ENCODE assay signal across 15 mouse cellular contexts in the genomic region with DNA sequence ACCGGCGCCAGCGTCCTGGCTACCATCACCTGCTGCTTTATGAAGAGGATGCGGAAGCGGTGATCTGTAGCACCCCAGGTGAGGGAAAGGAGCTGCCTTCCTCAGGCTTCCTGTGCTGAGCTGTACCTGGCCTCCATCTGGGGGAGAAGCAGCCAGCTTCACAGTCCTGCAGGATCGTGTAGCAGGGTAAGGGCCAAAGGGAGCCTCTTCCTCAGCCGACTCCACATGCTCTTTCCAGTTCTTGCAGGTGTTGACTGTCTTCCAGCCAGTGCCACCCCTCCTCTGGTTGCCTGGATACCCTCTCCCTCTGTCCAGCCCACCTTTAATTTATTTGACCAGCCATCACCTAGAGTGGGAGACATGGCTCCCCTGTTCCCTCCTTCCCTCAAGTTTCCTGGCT. TPM values are rescaled to one million over a fixed set of nuclear protein-coding genes. Genes with fewer than 3 reads are reported as not detected.
DNase-seq lines count a peak whose midpoint lies in the region; ATAC-seq lines count a peak whose summit lies in the region.
"Had no signal": no experiment of that assay in that cellular context is flagged by ENCODE, and none has a peak within 500 bp of the region (broad histone marks: within the 10 kb centered on the region; RNA-seq: fewer than 3 reads in every experiment).

No protein-coding gene starts in this region.

- peak overlapping the region; percentile 85 for H3K27ac ChIP-seq in hindbrain, embryonic 12.5 days
- H3K27ac ChIP-seq in neural tube, embryonic 14.5 days (ENCODE audit: low read depth, low read length) = 0 out of 2 replicates have a peak overlapping the region, but pooled peaks have one; percentile 1
- H3K27ac ChIP-seq: heart, embryonic 10.5 days; kidney, postnatal 0 days had no signal

- peak; percentile 45 to 50 for DNase-seq in cerebellum, postnatal 10 days
- DNase-seq in right cerebral cortex, postnatal 14 days = peak; percentile 16
- no peak for DNase-seq in right cerebral cortex, adult 2 months (ENCODE audit: low spot score in 2 of 2)
- no peak for DNase-seq in thymus, postnatal 4 days
- DNase-seq: liver; thymus, postnatal 36 days had no signal

- H3K4me2 ChIP-seq in hindbrain, embryonic 12.5 days (replicated peaks) = no peak overlapping the region
- no peak overlapping the region for H3K4me2 ChIP-seq in neural tube, embryonic 14.5 days (ENCODE audit: low read depth, low read length)

- H3K27me3 ChIP-seq in hindbrain, embryonic 12.5 days = no peaks in the 10 kb centered on the region
- no peaks in the 10 kb centered on the region for H3K27me3 ChIP-seq in neural tube, embryonic 14.5 days (ENCODE audit: control insufficient read depth, insufficient read depth, low read length)

- H3K36me3 ChIP-seq in hindbrain, embryonic 12.5 days = peaks cover 34% of the 10 kb centered on the region
- H3K36me3 ChIP-seq in neural tube, embryonic 14.5 days (ENCODE audit: control insufficient read depth, insufficient read depth, low read length) = no peaks in the 10 kb centered on the region

- ATAC-seq in cerebellum, adult (ENCODE audit: insufficient number of reproducible peaks, low FRiP score, low TSS enrichment) = no peak
- ATAC-seq in hindbrain, embryonic 12.5 days (ENCODE audit: low FRiP score) = no peak
- peak; percentile 4; the same call in 1 of the 2 replicates for ATAC-seq in neural tube, embryonic 14.5 days (ENCODE audit: low read depth)
- ATAC-seq in erythroblast, adult 5-6 weeks (replicated peaks; ENCODE audit: low FRiP score, poor library complexity, severe bottlenecking) = no peak

- H3K9ac ChIP-seq in hindbrain, embryonic 12.5 days = peak overlapping the region; percentile 50; the same call in 1 of the 2 replicates
- H3K9ac ChIP-seq in neural tube, embryonic 14.5 days (replicated peaks; ENCODE audit: low read depth, low read length) = no peak overlapping the region

- H3K4me3 ChIP-seq in hindbrain, embryonic 12.5 days = no peak overlapping the region
- H3K4me3 ChIP-seq in neural tube, embryonic 14.5 days (ENCODE audit: low read depth, low read length) = no peak overlapping the region
- H3K4me3 ChIP-seq: heart, embryonic 10.5 days had no signal

- peaks cover 73% of the 10 kb centered on the region for H3K4me1 ChIP-seq in hindbrain, embryonic 12.5 days
- peaks cover 6% of the 10 kb centered on the region; the same call in 1 of the 2 replicates for H3K4me1 ChIP-seq in neural tube, embryonic 14.5 days (ENCODE audit: control insufficient read depth, insufficient read depth, low read length)

- 81% methylated on average over 7 of the region's 7 CpGs for WGBS in hindbrain, embryonic 12.5 days
- 61% methylated on average over 7 of the region's 7 CpGs for WGBS in neural tube, embryonic 14.5 days

- no peaks in the 10 kb centered on the region for H3K9me3 ChIP-seq in hindbrain, embryonic 12.5 days (replicated peaks)
- H3K9me3 ChIP-seq in neural tube, embryonic 14.5 days (ENCODE audit: control insufficient read depth, low read length) = no peaks in the 10 kb centered on the region
- H3K9me3 ChIP-seq: heart, embryonic 10.5 days had no signal

RNA-seq across cellular contexts. Expression of a gene that starts 9.8 kb away (rescaled TPM):
- polyA plus RNA-seq in hindbrain, embryonic 12.5 days (2016; fragmentation: Nextera tagmentation; extraction: Ambion mirVana) = 1.2 and 2.0 TPM in 2 replicates
- 1.3 and 2.7 TPM in 2 replicates for polyA plus RNA-seq in neural tube, embryonic 14.5 days (2014; fragmentation: Nextera tagmentation; extraction: Ambion mirVana)
- not detected in 2 replicates for total RNA-seq in erythroblast, adult 5-6 weeks (2015; ENCODE audit: low replicate concordance)
- 2.1 TPM in 1 of 2 replicates, not detected in the other for total RNA-seq in erythroblast, adult 5-6 weeks (2017; ENCODE audit: low replicate concordance)
- polyA plus RNA-seq: heart, embryonic 10.5 days; lung, embryonic 16.5 days; stomach, embryonic 14.5 days had no signal

RNA-seq across cellular contexts. Expression of a gene that starts 21.5 kb away (rescaled TPM):
- polyA plus RNA-seq in hindbrain, embryonic 12.5 days (2016; fragmentation: Nextera tagmentation; extraction: Ambion mirVana) = 13.7 and 16.1 TPM in 2 replicates
- polyA plus RNA-seq in neural tube, embryonic 14.5 days (2014; fragmentation: Nextera tagmentation; extraction: Ambion mirVana) = 23.6 and 27.9 TPM in 2 replicates
- total RNA-seq in erythroblast, adult 5-6 weeks (2015; ENCODE audit: low replicate concordance) = not detected in 2 replicates
- total RNA-seq in erythroblast, adult 5-6 weeks (2017; ENCODE audit: low replicate concordance) = not detected in 2 replicates

RNA-seq across cellular contexts. Expression of a gene that starts 21.7 kb away (rescaled TPM):
- 0.53 and 0.83 TPM in 2 replicates for polyA plus RNA-seq in hindbrain, embryonic 12.5 days (2016; fragmentation: Nextera tagmentation; extraction: Ambion mirVana)
- polyA plus RNA-seq in neural tube, embryonic 14.5 days (2014; fragmentation: Nextera tagmentation; extraction: Ambion mirVana) = 2.3 and 2.6 TPM in 2 replicates
- total RNA-seq in erythroblast, adult 5-6 weeks (2015; ENCODE audit: low replicate concordance) = 5.6 and 11.7 TPM in 2 replicates
- total RNA-seq in erythroblast, adult 5-6 weeks (2017; ENCODE audit: low replicate concordance) = 0.85 and 2.8 TPM in 2 replicates
- polyA plus RNA-seq: C2C12 had no signal

RNA-seq across cellular contexts. Expression of a gene that starts 57.0 kb away (rescaled TPM):
- 9.4 and 9.8 TPM in 2 replicates for polyA plus RNA-seq in hindbrain, embryonic 12.5 days (2016; fragmentation: Nextera tagmentation; extraction: Ambion mirVana)
- polyA plus RNA-seq in neural tube, embryonic 14.5 days (2014; fragmentation: Nextera tagmentation; extraction: Ambion mirVana) = 5.2 and 6.1 TPM in 2 replicates
- 5.2 and 5.6 TPM in 2 replicates for total RNA-seq in erythroblast, adult 5-6 weeks (2015; ENCODE audit: low replicate concordance)
- total RNA-seq in erythroblast, adult 5-6 weeks (2017; ENCODE audit: low replicate concordance) = 5.3 and 8.1 TPM in 2 replicates

RNA-seq across cellular contexts. Expression of a gene that starts 57.9 kb away (rescaled TPM):
- 147 and 159 TPM in 2 replicates for polyA plus RNA-seq in hindbrain, embryonic 12.5 days (2016; fragmentation: Nextera tagmentation; extraction: Ambion mirVana)
- 66.2 and 72.2 TPM in 2 replicates for polyA plus RNA-seq in neural tube, embryonic 14.5 days (2014; fragmentation: Nextera tagmentation; extraction: Ambion mirVana)
- 1.3 and 6.7 TPM in 2 replicates for total RNA-seq in erythroblast, adult 5-6 weeks (2015; ENCODE audit: low replicate concordance)
- total RNA-seq in erythroblast, adult 5-6 weeks (2017; ENCODE audit: low replicate concordance) = 2.0 and 3.1 TPM in 2 replicates

Comparison
In these comparisons a context has a peak if more than half of its experiments do, and no peak if none do; other contexts are left out.
1. DNase-seq: peak in cerebellum, postnatal 10 days (2 of 2) and right cerebral cortex, postnatal 14 days (single experiment); none in right cerebral cortex, adult 2 months (0 of 2) and thymus, postnatal 4 days (single experiment).